Mouse (Mus musculus) liver, adult (tissue): Measurements from ENCODE around the gene Atrip.

ENCODE experiments used
- GATA4 ChIP-seq: IDR thresholded peaks from 2 replicates; pipeline ENCODE4 v1.6.1; 2014; ENCODE audit warnings: mild to moderate bottlenecking, low read length; ENCODE audit not compliant: insufficient replicate concordance

Atrip gene

GRCm38 (mm10) chr9:109073661-109074573 is at the start of gene Atrip:
TSS of gene Atrip (minus strand) at chr9:109074124.
- TF ChIP-seq GATA4: peak; percentile 14; the same call in 1 of the 2 replicates

GRCm38 (mm10) chr9:109123266-109123665 is 49.3 kb upstream of the Atrip start:
- TF ChIP-seq GATA4: no peak

- no peak for TF ChIP-seq GATA4
Measured at GRCm38 (mm10) chr9:109122553-109123085, 48.7 kb upstream of the Atrip start.

GRCm38 (mm10) chr9:109120956-109121355 is 47.0 kb upstream of the Atrip start:
- no peak for TF ChIP-seq GATA4

- TF ChIP-seq GATA4: no peak
Measured at GRCm38 (mm10) chr9:109119571-109119970, 45.6 kb upstream of the Atrip start.

GRCm38 (mm10) chr9:109118106-109118505 is 44.2 kb upstream of the Atrip start:
- TF ChIP-seq GATA4: no peak

- no peak for TF ChIP-seq GATA4
Measured at GRCm38 (mm10) chr9:109116205-109116604, 42.3 kb upstream of the Atrip start.

GRCm38 (mm10) chr9:109114871-109115270 is 40.9 kb upstream of the Atrip start:
- TF ChIP-seq GATA4: no peak

- TF ChIP-seq GATA4: no peak
Measured at GRCm38 (mm10) chr9:109114276-109114675, 40.4 kb upstream of the Atrip start.

GRCm38 (mm10) chr9:109113331-109113730 is 39.4 kb upstream of the Atrip start:
- no peak for TF ChIP-seq GATA4

- TF ChIP-seq GATA4: no peak
Measured at GRCm38 (mm10) chr9:109111591-109111990, 37.7 kb upstream of the Atrip start.

- TF ChIP-seq GATA4: no peak
Measured at GRCm38 (mm10) chr9:109111101-109111500, 37.2 kb upstream of the Atrip start.

GRCm38 (mm10) chr9:109110240-109110639 is 36.3 kb upstream of the Atrip start:
- TF ChIP-seq GATA4: no peak

GRCm38 (mm10) chr9:109107341-109107740 is 33.4 kb upstream of the Atrip start:
- TF ChIP-seq GATA4: no peak

GRCm38 (mm10) chr9:109105648-109106047 is 31.7 kb upstream of the Atrip start:
- no peak for TF ChIP-seq GATA4

GRCm38 (mm10) chr9:109105011-109105410 is 31.1 kb upstream of the Atrip start:
- TF ChIP-seq GATA4: no peak
